In genomic region chr6:103321058-103321457, GRCm38 (mm10) we compare ENCODE assay signal across 15 mouse cellular contexts.
"Had no signal": no experiment of that assay in that cellular context is flagged by ENCODE, and none has a peak within 500 bp of the region (broad histone marks: within the 10 kb centered on the region; RNA-seq: fewer than 3 reads in every experiment).

No protein-coding gene starts in this region.

- H3K9me3 ChIP-seq: limb, embryonic 15.5 days; liver, embryonic 12.5 days had no signal

- ATAC-seq: intestine, postnatal 0 days; liver, embryonic 12.5 days had no signal

- DNase-seq: kidney, adult 9 months; kidney, postnatal 36 days; layer of hippocampus, adult 9-11 months; layer of hippocampus, postnatal 36 days; lung, embryonic 14.5 days; lung, postnatal 10 days; lung, postnatal 4 days; right cerebral cortex, adult 18-20 months; right cerebral cortex, postnatal 25 days; thymus, postnatal 4 days had no signal

- H3K27ac ChIP-seq: kidney, postnatal 0 days; limb, embryonic 15.5 days; liver, embryonic 12.5 days had no signal

- H3K4me2 ChIP-seq: limb, embryonic 15.5 days; liver, embryonic 12.5 days; lung, embryonic 14.5 days had no signal

- H3K36me3 ChIP-seq: limb, embryonic 15.5 days; liver, embryonic 12.5 days had no signal

- H3K4me1 ChIP-seq: limb, embryonic 15.5 days; liver, embryonic 12.5 days had no signal

- H3K27me3 ChIP-seq: limb, embryonic 15.5 days; liver, embryonic 12.5 days had no signal

- H3K9ac ChIP-seq: limb, embryonic 15.5 days; liver, embryonic 12.5 days; lung, embryonic 14.5 days had no signal

- H3K4me3 ChIP-seq: limb, embryonic 15.5 days; liver, embryonic 12.5 days; myocyte had no signal
